Mouse (Mus musculus) fibroblast of lung, adult 2 months (primary cell): Measurements from ENCODE around the gene Gm10337.

Experiments used
- DNase-seq: peaks from one replicate; pipeline ENCODE4 v3.0.0-alpha.2; 2011; ENCODE audit warnings: low read depth

Gm10337 gene

GRCm38 (mm10) chr15:102503447-102503846 is at the start of gene Gm10337:
Gene Gm10337, plus strand, starts transcription at chr15:102503722.
- no peak for DNase-seq

- DNase-seq: no peak
Observed at GRCm38 (mm10) chr15:102455993-102456392, 47.5 kb upstream of the Gm10337 start.

GRCm38 (mm10) chr15:102458050-102458736 is 45.3 kb upstream of the Gm10337 start:
- DNase-seq: no peak

- peak; percentile 92 for DNase-seq
Observed at GRCm38 (mm10) chr15:102458904-102459317, 44.6 kb upstream of the Gm10337 start, which contains the start of gene Prr13. Gene Prr13, plus strand, starts transcription at chr15:102459028.

- no peak for DNase-seq
Observed at GRCm38 (mm10) chr15:102459381-102459780, 44.1 kb upstream of the Gm10337 start.

- no peak for DNase-seq
Observed at GRCm38 (mm10) chr15:102459847-102460246, 43.7 kb upstream of the Gm10337 start.

GRCm38 (mm10) chr15:102460409-102460808 is 43.1 kb upstream of the Gm10337 start:
- DNase-seq: no peak

GRCm38 (mm10) chr15:102460971-102461370 is 42.6 kb upstream of the Gm10337 start:
- no peak for DNase-seq

GRCm38 (mm10) chr15:102461430-102462075 is 42.0 kb upstream of the Gm10337 start:
- DNase-seq: no peak

- no peak for DNase-seq
Observed at GRCm38 (mm10) chr15:102463666-102464065, 39.9 kb upstream of the Gm10337 start.

GRCm38 (mm10) chr15:102468675-102469370 is 34.7 kb upstream of the Gm10337 start:
- no peak for DNase-seq

GRCm38 (mm10) chr15:102470183-102470604 is 33.3 kb upstream of the Gm10337 start, which contains the start of gene Pcbp2:
Gene Pcbp2, plus strand, starts transcription at chr15:102470539.
- DNase-seq: peak; percentile 94

GRCm38 (mm10) chr15:102470605-102471294 is 32.8 kb upstream of the Gm10337 start:
- no peak for DNase-seq

GRCm38 (mm10) chr15:102471295-102471645 is 32.3 kb upstream of the Gm10337 start:
- DNase-seq: no peak

GRCm38 (mm10) chr15:102471727-102472126 is 31.8 kb upstream of the Gm10337 start:
- no peak for DNase-seq

GRCm38 (mm10) chr15:102473246-102473645 is 30.3 kb upstream of the Gm10337 start:
- DNase-seq: no peak

GRCm38 (mm10) chr15:102474520-102474919 is 29.0 kb upstream of the Gm10337 start:
- no peak for DNase-seq

- no peak for DNase-seq
Observed at GRCm38 (mm10) chr15:102483136-102483535, 20.4 kb upstream of the Gm10337 start.

- no peak for DNase-seq
Observed at GRCm38 (mm10) chr15:102485853-102486252, 17.7 kb upstream of the Gm10337 start.

- DNase-seq: no peak
Observed at GRCm38 (mm10) chr15:102487664-102488063, 15.9 kb upstream of the Gm10337 start.

GRCm38 (mm10) chr15:102498322-102498721 is 5.2 kb upstream of the Gm10337 start:
- DNase-seq: no peak

GRCm38 (mm10) chr15:102499370-102499769 is 4.2 kb upstream of the Gm10337 start:
- no peak for DNase-seq
